Mouse (Mus musculus): Measurements from ENCODE around the gene Krtcap3.

- TF ChIP-seq POLR2A (IDR thresholded peaks at IDR 0.05; ENCODE audit: insufficient read depth, low read depth, low read length) (no peak), CTCF (IDR thresholded peaks at IDR 0.05; ENCODE audit: insufficient read depth, low read depth, low read length) (no peak)
Observed at GRCm38 (mm10) chr5:31250716-31251115, 775 bp upstream of the Krtcap3 start.

Data from olfactory bulb, adult 2 months (tissue).